Comparison of ENCODE assay signal across 23 mouse cellular contexts in genomic region chr9:62231046-62231445, GRCm38 (mm10). TPM values are rescaled to one million over a fixed set of nuclear protein-coding genes. Genes with fewer than 3 reads are reported as not detected.
A peak's percentile ranks its signal among the peaks of the same experiment; 100 is the strongest.
DNase-seq lines count a peak whose midpoint lies in the region; ATAC-seq and TF ChIP-seq lines count a peak whose summit lies in the region.
"Had no signal": no experiment of that assay in that cellular context is flagged by ENCODE, and none has a peak within 500 bp of the region (broad histone marks: within the 10 kb centered on the region; RNA-seq: fewer than 3 reads in every experiment).

No protein-coding gene starts in this region.

- no peak overlapping the region for H3K4me2 ChIP-seq in heart, postnatal 0 days (ENCODE audit: low read depth, low read length)
- no peak overlapping the region for H3K4me2 ChIP-seq in intestine, embryonic 16.5 days (ENCODE audit: low read depth, low read length)
- H3K4me2 ChIP-seq: hindbrain, embryonic 13.5 days; liver, embryonic 12.5 days had no signal

- no peaks in the 10 kb centered on the region for H3K9me3 ChIP-seq in heart, postnatal 0 days (replicated peaks; ENCODE audit: control insufficient read depth, low read length)
- H3K9me3 ChIP-seq in intestine, embryonic 16.5 days (ENCODE audit: control insufficient read depth, low read length), result no peaks in the 10 kb centered on the region
- H3K9me3 ChIP-seq: hindbrain, embryonic 13.5 days; liver, embryonic 12.5 days had no signal

- no peak for TF ChIP-seq EP300 in heart, postnatal 0 days (IDR thresholded peaks at IDR 0.05; ENCODE audit: low read depth)

- DNase-seq in heart, postnatal 0 days (ENCODE audit: low spot score), result peak; percentile 29
- no peak for DNase-seq in heart, adult 9 months (ENCODE audit: low spot score in 2 of 2)
- peak; percentile 28 for DNase-seq in ZHBTc4 (ENCODE audit: low read depth, low spot score)
- DNase-seq in gastrocnemius, postnatal 10 days, result no peak
- DNase-seq in spleen, postnatal 4 days (ENCODE audit: low spot score in 2 of 2), result no peak
- DNase-seq: cerebellum, postnatal 25 days; forebrain, postnatal 0 days; kidney, adult 8-10 months; kidney, postnatal 4 days; layer of hippocampus, postnatal 36 days; left cerebral cortex, postnatal 4 days; right cerebral cortex, postnatal 14 days; thymus, adult 18-20 months had no signal

- no peak overlapping the region for H3K4me3 ChIP-seq in heart, postnatal 0 days (ENCODE audit: low read depth, low read length)
- H3K4me3 ChIP-seq in intestine, embryonic 16.5 days (ENCODE audit: low read length), result no peak overlapping the region
- H3K4me3 ChIP-seq: embryonic facial prominence, embryonic 10.5 days; erythroblast, embryonic 14.5 days; hindbrain, embryonic 13.5 days; liver, embryonic 12.5 days had no signal

- ATAC-seq in heart, postnatal 0 days (ENCODE audit: insufficient read depth, low read depth), result peak; percentile 39; the same call in 1 of the 2 replicates
- peak; percentile 80 for ATAC-seq in intestine, embryonic 16.5 days
- peak; percentile 81 for ATAC-seq in megakaryocyte-erythroid progenitor cell, adult 5-6 weeks (replicated peaks; ENCODE audit: low FRiP score, low TSS enrichment, poor library complexity, severe bottlenecking)
- ATAC-seq: CD4-positive, CD25-positive, alpha-beta regulatory T cell, adult 4 months; forebrain, postnatal 0 days; liver, embryonic 12.5 days had no signal

- WGBS in heart, postnatal 0 days, result 31% methylated on average over 3 of the region's 3 CpGs
- WGBS in intestine, embryonic 16.5 days, result 41% methylated on average over 3 of the region's 3 CpGs

- no peak overlapping the region for H3K27ac ChIP-seq in heart, postnatal 0 days (ENCODE audit: low read depth)
- no peak overlapping the region for H3K27ac ChIP-seq in intestine, embryonic 16.5 days (ENCODE audit: low read length)
- H3K27ac ChIP-seq: embryonic facial prominence, embryonic 10.5 days; hindbrain, embryonic 13.5 days; liver, embryonic 12.5 days had no signal

- H3K27me3 ChIP-seq in heart, postnatal 0 days (ENCODE audit: control insufficient read depth, insufficient read depth, low read length), result no peaks in the 10 kb centered on the region
- H3K27me3 ChIP-seq in intestine, embryonic 16.5 days (replicated peaks; ENCODE audit: control insufficient read depth, insufficient read depth, low read length), result no peaks in the 10 kb centered on the region
- H3K27me3 ChIP-seq: hindbrain, embryonic 13.5 days; liver, embryonic 12.5 days had no signal

- H3K36me3 ChIP-seq in heart, postnatal 0 days (replicated peaks; ENCODE audit: control insufficient read depth, insufficient read depth, low read length), result no peaks in the 10 kb centered on the region
- H3K36me3 ChIP-seq in intestine, embryonic 16.5 days (ENCODE audit: control insufficient read depth, insufficient read depth, low read length), result no peaks in the 10 kb centered on the region
- H3K36me3 ChIP-seq: embryonic facial prominence, embryonic 10.5 days; hindbrain, embryonic 13.5 days; liver, embryonic 12.5 days had no signal

- H3K4me1 ChIP-seq in heart, postnatal 0 days (ENCODE audit: control insufficient read depth, insufficient read depth), result no peaks in the 10 kb centered on the region
- H3K4me1 ChIP-seq in intestine, embryonic 16.5 days (ENCODE audit: control insufficient read depth, insufficient read depth, low read length), result 0 out of 2 replicates have a peak, but pooled peaks cover 2% of the 10 kb centered on the region
- H3K4me1 ChIP-seq: hindbrain, embryonic 13.5 days had no signal

- H3K9ac ChIP-seq in heart, postnatal 0 days (replicated peaks; ENCODE audit: low read depth, low read length), result no peak overlapping the region
- no peak overlapping the region for H3K9ac ChIP-seq in intestine, embryonic 16.5 days (ENCODE audit: low read depth, low read length)
- H3K9ac ChIP-seq: forebrain, postnatal 0 days; hindbrain, embryonic 13.5 days; liver, embryonic 12.5 days had no signal

- TF ChIP-seq CTCF in heart, postnatal 0 days (IDR thresholded peaks at IDR 0.05; ENCODE audit: low read depth), result no peak

RNA-seq across cellular contexts. Expression of gene Spesp1, which starts 51.0 kb away (rescaled TPM):
- total RNA-seq in heart, postnatal 0 days (2014; rRNA removed; ENCODE audit: low replicate concordance), result not detected in 2 replicates
- polyA plus RNA-seq in heart, postnatal 0 days (2015; fragmentation: Nextera tagmentation; extraction: Ambion mirVana), result not detected in 2 replicates
- polyA plus RNA-seq in intestine, embryonic 16.5 days (2015; fragmentation: Nextera tagmentation; extraction: Ambion mirVana), result not detected in 2 replicates
- total RNA-seq in megakaryocyte-erythroid progenitor cell, adult 5-6 weeks (2014; fragmentation: Nextera tagmentation), result not detected in 2 replicates
- not detected in 2 replicates for total RNA-seq in megakaryocyte-erythroid progenitor cell, adult 5-6 weeks (2017)
- not detected for total RNA-seq in gastrocnemius, postnatal 10 days (2021)
- total RNA-seq: adrenal gland, postnatal 4 days; left cerebral cortex, postnatal 4 days; midbrain, postnatal 0 days had no signal
- polyA plus RNA-seq: CD4-positive, CD25-positive, alpha-beta regulatory T cell, adult 4 months; embryonic facial prominence, embryonic 10.5 days; erythroblast, embryonic 14.5 days; forebrain, postnatal 0 days; hindbrain, embryonic 13.5 days; liver, embryonic 12.5 days; midbrain, postnatal 0 days; neural tube, embryonic 11.5 days had no signal

Comparison
In these comparisons a context has a peak if more than half of its experiments do, and no peak if none do; other contexts are left out.
1. DNase-seq: peak in heart, postnatal 0 days (single experiment) and ZHBTc4 (single experiment); none in heart, adult 9 months (0 of 2), gastrocnemius, postnatal 10 days (single experiment) and spleen, postnatal 4 days (0 of 2).
2. Peak in every context shown above with its lines, with median percentiles within 50 percentile points of each other: ATAC-seq.